Mouse (Mus musculus) testis, adult 10 weeks (tissue): Measurements from ENCODE around the gene Serpina1e. TPM values are rescaled to one million over a fixed set of nuclear protein-coding genes. Genes with fewer than 3 reads are reported as not detected.

ENCODE experiments used
- polyA plus RNA-seq: library from polyadenylated mRNA; stranded (reverse); fragments of 350-450 nt; fragmentation: Illumina TruSeq; extraction: RNeasy Lipid Tissue Mini Kit (QIAGEN cat#74804); gene quantifications from one replicate; pipeline ENCODE4 v1.2.3, GENCODE M21; 2014; ENCODE audit warnings: low read depth, low replicate concordance

The Serpina1e gene
- 0.50 TPM for polyA plus RNA-seq

GRCm38 (mm10) chr12:103958798-103959197, at the start of gene Serpina1e:
TSS of gene Serpina1e (minus strand) at chr12:103958975.

GRCm38 (mm10) chr12:103989857-103990256, 31.1 kb upstream of the Serpina1e start, which contains the start of gene Serpina11:
TSS of gene Serpina11 (minus strand) at chr12:103989957.

GRCm38 (mm10) chr12:103904837-103905340, 53.9 kb downstream of the Serpina1e start, which contains the start of gene Serpina1c:
TSS of gene Serpina1c (minus strand) at chr12:103904887.

Other genes with a start within 250 kb of the Serpina1e start
- 0.64 TPM for gene Serpina1d, start 185.4 kb downstream of the Serpina1e start, polyA plus RNA-seq
- 0.32 TPM for gene Serpina1b, start 128.6 kb downstream of the Serpina1e start, polyA plus RNA-seq
- 1.4 TPM for gene Serpina1a, start 95.4 kb downstream of the Serpina1e start, polyA plus RNA-seq
- not detected for gene Serpina1c, start 54.1 kb downstream of the Serpina1e start, polyA plus RNA-seq
- not detected for gene Serpina11, start 31.0 kb upstream of the Serpina1e start, polyA plus RNA-seq
- 0.25 TPM for gene Serpina9, start 54.8 kb upstream of the Serpina1e start, polyA plus RNA-seq
- gene Serpina12, start 85.5 kb upstream of the Serpina1e start, polyA plus RNA-seq: not detected
- gene Serpina5, start 142.1 kb upstream of the Serpina1e start, polyA plus RNA-seq: 105 TPM
- gene Serpina3a, start 153.7 kb upstream of the Serpina1e start, polyA plus RNA-seq: 73.8 TPM
- gene Serpina3b, start 169.0 kb upstream of the Serpina1e start, polyA plus RNA-seq: 2.6 TPM
- gene Serpina3c, start 194.9 kb upstream of the Serpina1e start, polyA plus RNA-seq: 17.6 TPM